Mouse (Mus musculus) thymus, adult 2 months (tissue): ENCODE measurements at regions not wholly inside any gene's neighbourhood (a gene's known extent, or its start where the extent isn't known, plus 50 kb on each side); places are given as distances from the start of the nearest gene placed in this dataset.

Experiments
- CTCF ChIP-seq: fragments of 200-500 bp; IDR thresholded peaks from 2 replicates; pipeline ENCODE4 v1.5.1; 2012; ENCODE audit warnings: mild to moderate bottlenecking, control low read depth, low read length, moderate library complexity, borderline replicate concordance; ENCODE audit not compliant: control insufficient read depth, poor library complexity, insufficient read depth; ENCODE audit errors: extremely low read depth
- POLR2A ChIP-seq: fragments of 200-500 bp; IDR thresholded peaks from 2 replicates; pipeline ENCODE4 v1.6.1; 2012; ENCODE audit warnings: mild to moderate bottlenecking, low read length, control low read depth, moderate library complexity; ENCODE audit not compliant: control insufficient read depth, poor library complexity, insufficient read depth; ENCODE audit errors: extremely low read depth

DNA sequence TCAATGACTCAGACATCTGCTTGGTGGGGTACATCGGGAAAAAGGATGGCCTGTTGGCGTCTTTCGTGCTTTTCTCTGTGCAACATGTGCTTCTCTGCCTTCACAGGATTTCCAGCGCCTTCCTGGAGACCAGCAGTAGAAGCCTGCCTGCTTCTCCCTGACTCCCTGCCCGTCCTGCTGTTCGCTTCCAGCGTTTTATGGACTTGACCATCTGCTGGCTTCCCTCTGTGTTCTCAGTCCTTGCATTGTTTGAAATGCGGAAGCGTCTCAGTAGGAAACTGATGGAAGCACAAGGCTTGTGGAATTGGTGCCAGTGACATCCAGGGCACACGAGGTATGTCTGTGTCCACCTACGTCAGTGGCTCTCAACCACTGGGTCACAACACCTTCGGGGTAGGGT is 143.7 kb downstream of the Trim33 start:
- TF ChIP-seq POLR2A = no peak
- no peak for TF ChIP-seq CTCF
